Mouse (Mus musculus) myocyte (in vitro differentiated cells): ENCODE data around the gene Rapgef2. TPM values are rescaled to one million over a fixed set of nuclear protein-coding genes. Genes with fewer than 3 reads are reported as not detected.

ENCODE experiments used
- H3K27me3 ChIP-seq: one replicate; pipeline ENCODE4 v1.6.1; 2011; ENCODE audit not compliant: control insufficient read depth, insufficient read depth, insufficient read length
- H3K36me3 ChIP-seq: one replicate; pipeline ENCODE4 v1.6.1; 2011; ENCODE audit not compliant: control insufficient read depth, insufficient read depth
- H3K4me2 ChIP-seq: one replicate; pipeline ENCODE4 v1.6.1; 2011; ENCODE audit warnings: low read depth, control low read depth
- H3K4me3 ChIP-seq: one replicate; pipeline ENCODE4 v1.5.1; 2011; ENCODE audit warnings: mild to moderate bottlenecking, control low read depth, moderate library complexity
- H3K79me2 ChIP-seq: one replicate; pipeline ENCODE4 v1.6.1; 2011; ENCODE audit not compliant: control insufficient read depth, insufficient read depth
- H3ac ChIP-seq: one replicate; pipeline ENCODE4 v1.6.1; 2011; ENCODE audit not compliant: control insufficient read depth, insufficient read length
- CEBPB ChIP-seq: IDR thresholded peaks from 2 replicates; pipeline ENCODE4 v1.6.1; 2011; ENCODE audit warnings: mild to moderate bottlenecking, moderate library complexity; ENCODE audit not compliant: poor library complexity, insufficient read depth, severe bottlenecking
- E2F4 ChIP-seq: IDR thresholded peaks from one replicate; pipeline ENCODE4 v1.6.1; 2011; ENCODE audit warnings: mild to moderate bottlenecking, control low read depth, moderate library complexity; ENCODE audit not compliant: insufficient read depth
- MYOD1 ChIP-seq, 3 experiments: IDR thresholded peaks; one replicate each; pipeline ENCODE4 v1.6.1; 2011; ENCODE audit warnings: control low read depth in 2 of 3, low read depth in 2 of 3, mild to moderate bottlenecking in 2 of 3, moderate library complexity in 1 of 3; ENCODE audit not compliant: insufficient read length in 2 of 3, control insufficient read depth in 1 of 3
- POLR2A ChIP-seq: IDR thresholded peaks from one replicate; pipeline ENCODE4 v1.6.1; 2011; ENCODE audit warnings: low read depth, mild to moderate bottlenecking, control low read depth, moderate library complexity; ENCODE audit not compliant: insufficient read length
- POLR2AphosphoS2 ChIP-seq: IDR thresholded peaks from one replicate; pipeline ENCODE4 v1.6.1; 2011; ENCODE audit warnings: low read depth, control low read depth; ENCODE audit not compliant: insufficient read length
- REST ChIP-seq: IDR thresholded peaks from one replicate; pipeline ENCODE4 v1.6.1; 2011; ENCODE audit warnings: mild to moderate bottlenecking, control low read depth, moderate library complexity; ENCODE audit not compliant: insufficient read depth, insufficient read length
- SRF ChIP-seq: IDR thresholded peaks from one replicate; pipeline ENCODE4 v1.6.1; 2011; ENCODE audit warnings: low read depth; ENCODE audit not compliant: control insufficient read depth, insufficient read length
- TCF3 ChIP-seq: IDR thresholded peaks from one replicate; pipeline ENCODE4 v1.6.1; 2011; ENCODE audit warnings: low read depth, control low read depth; ENCODE audit not compliant: insufficient read length
- USF1 ChIP-seq: IDR thresholded peaks from one replicate; pipeline ENCODE4 v1.6.1; 2011; ENCODE audit warnings: low read depth, mild to moderate bottlenecking, control low read depth, moderate library complexity
- polyA plus RNA-seq: library from polyadenylated mRNA; unstranded; fragments of >200 nt; fragmentation: generic; extraction: Trizol; gene quantifications from one replicate; pipeline ENCODE4 v1.2.1, GENCODE M21; 2012; ENCODE audit warnings: missing spikeins

The Rapgef2 gene
- polyA plus RNA-seq, 1 experiment: 5.8 TPM

- Histone ChIP-seq H3K79me2 (no peaks in the 10 kb centered on the region), H3K4me2 (no peak overlapping the region), H3K4me3 (no peak overlapping the region), H3K36me3 (no peaks in the 10 kb centered on the region), H3ac (no peak overlapping the region), H3K27me3 (no peaks in the 10 kb centered on the region)
- TF ChIP-seq MYOD1 (IDR thresholded peaks at IDR 0.05; ENCODE audit: control insufficient read depth in 1 of 3, insufficient read length in 2 of 3, low read depth in 2 of 3): no peak
- no peak for TF ChIP-seq REST
- TF ChIP-seq USF1: no peak
- no peak for TF ChIP-seq SRF
- TF ChIP-seq POLR2A: no peak
- TF ChIP-seq CEBPB: no peak
- no peak for TF ChIP-seq E2F4
- no peak for TF ChIP-seq TCF3
- TF ChIP-seq POLR2AphosphoS2: no peak
Measured at GRCm38 (mm10) chr3:79016830-79017229, 269.5 kb downstream of the Rapgef2 start.

- no peaks in the 10 kb centered on the region for H3K36me3 ChIP-seq
- no peaks in the 10 kb centered on the region for H3K79me2 ChIP-seq
- no peaks in the 10 kb centered on the region for H3K27me3 ChIP-seq
- H3K4me2 ChIP-seq: no peak overlapping the region
- no peak overlapping the region for H3K4me3 ChIP-seq
- TF ChIP-seq CEBPB: peak; percentile 89
- TF ChIP-seq POLR2A: no peak
- H3ac ChIP-seq: no peak overlapping the region
Measured at GRCm38 (mm10) chr3:79015621-79016474, 270.5 kb downstream of the Rapgef2 start.

Other genes with a start within 250 kb of the Rapgef2 start
- not detected for gene Gm17359, start 50.1 kb upstream of the Rapgef2 start, polyA plus RNA-seq